Mouse (Mus musculus) lung, embryonic 16.5 days (tissue): ENCODE results near the gene Fkbp10. TPM values are rescaled to one million over a fixed set of nuclear protein-coding genes. Genes with fewer than 3 reads are reported as not detected.
A peak's percentile ranks its signal among the peaks of the same experiment; 100 is the strongest.

Experiments
- ATAC-seq: fragments of 200-750 bp; cut with Nextera tagmentation; 2 replicates; pipeline ENCODE4 v1.8.0; 2017; ENCODE audit warnings: low read depth, mild to moderate bottlenecking, moderate library complexity
- H3K27ac ChIP-seq: fragments of 300-500 bp; sonication (generic); 2 replicates; pipeline ENCODE4 v1.5.1; 2014; ENCODE audit warnings: mild to moderate bottlenecking, control low read depth, low read length
- H3K27me3 ChIP-seq: fragments of 300-500 bp; sonication (generic); 2 replicates; pipeline ENCODE4 v1.6.1; 2014; ENCODE audit warnings: low read depth, low read length, mixed read lengths; ENCODE audit not compliant: control insufficient read depth, insufficient read depth
- H3K36me3 ChIP-seq: fragments of 300-500 bp; sonication (generic); 2 replicates; pipeline ENCODE4 v1.6.1; 2014; ENCODE audit warnings: low read length; ENCODE audit not compliant: control insufficient read depth, insufficient read depth
- H3K4me1 ChIP-seq: fragments of 300-500 bp; sonication (generic); replicated peaks from 2 replicates; pipeline ENCODE4 v1.6.1; 2014; ENCODE audit warnings: low read length, mixed read lengths; ENCODE audit not compliant: control insufficient read depth, insufficient read depth
- H3K4me2 ChIP-seq: fragments of 300-500 bp; sonication (generic); 2 replicates; pipeline ENCODE4 v1.6.1; 2014; ENCODE audit warnings: low read depth, low read length, control low read depth
- H3K4me3 ChIP-seq: fragments of 300-500 bp; sonication (generic); 2 replicates; pipeline ENCODE4 v1.5.1; 2014; ENCODE audit warnings: mild to moderate bottlenecking, low read length, control low read depth
- H3K9ac ChIP-seq: fragments of 300-500 bp; sonication (generic); 2 replicates; pipeline ENCODE4 v1.6.1; 2014; ENCODE audit warnings: low read length, control low read depth
- H3K9me3 ChIP-seq: fragments of 300-500 bp; sonication (generic); 2 replicates; pipeline ENCODE4 v1.6.1; 2016; ENCODE audit warnings: low read length; ENCODE audit not compliant: control insufficient read depth
- whole genome bisulfite sequencing: fragments of 180-500 bp; shearing (Covaris S2); extraction: QIAGEN DNeasy Blood & Tissue Kit; methylation state at CpG from one replicate; pipeline ENCODE4 v1.1.7; 2014; 5-methylcytosine and 5-hydroxymethylcytosine counted together
- polyA plus RNA-seq: library from polyadenylated mRNA; unstranded; fragments of >200 nt; fragmentation: Nextera tagmentation; extraction: Ambion mirVana; gene quantifications from 2 replicates; pipeline ENCODE4 v1.2.1, GENCODE M21; 2015

Fkbp10 gene
- polyA plus RNA-seq, 1 experiment from 2014 or later: 152 TPM

GRCm38 (mm10) chr11:100391081-100391883, 24.2 kb upstream of the Fkbp10 start:
- H3K27ac ChIP-seq: peak overlapping the region; percentile 92
- 0 out of 2 replicates have a peak overlapping the region, but pooled peaks have one; percentile 13 for H3K4me2 ChIP-seq
- H3K9me3 ChIP-seq: no peaks in the 10 kb centered on the region
- no peaks in the 10 kb centered on the region for H3K36me3 ChIP-seq
- ATAC-seq: peak; percentile 67
- H3K4me1 ChIP-seq: peaks cover 96% of the 10 kb centered on the region
- H3K4me3 ChIP-seq: no peak overlapping the region
- no peaks in the 10 kb centered on the region for H3K27me3 ChIP-seq
- WGBS: 30% methylated on average over 9 of the region's 9 CpGs
- no peak overlapping the region for H3K9ac ChIP-seq

GRCm38 (mm10) chr11:100391884-100392345, 23.6 kb upstream of the Fkbp10 start:
- ATAC-seq: no peak
- H3K27ac ChIP-seq: peak overlapping the region; percentile 92
- H3K27me3 ChIP-seq: no peaks in the 10 kb centered on the region
- 93% methylated on average over 7 of the region's 7 CpGs for WGBS
- H3K4me2 ChIP-seq: no peak overlapping the region
- no peak overlapping the region for H3K4me3 ChIP-seq
- H3K36me3 ChIP-seq: no peaks in the 10 kb centered on the region
- peaks cover 93% of the 10 kb centered on the region for H3K4me1 ChIP-seq
- H3K9me3 ChIP-seq: no peaks in the 10 kb centered on the region
- H3K9ac ChIP-seq: no peak overlapping the region

GRCm38 (mm10) chr11:100392958-100393357, 22.5 kb upstream of the Fkbp10 start:
- Histone ChIP-seq H3K4me2 (0 out of 2 replicates have a peak overlapping the region, but pooled peaks have one; percentile 4), H3K27ac (0 out of 2 replicates have a peak overlapping the region, but pooled peaks have one; percentile 10), H3K36me3 (no peaks in the 10 kb centered on the region), H3K9ac (no peak overlapping the region), H3K9me3 (no peaks in the 10 kb centered on the region), H3K4me1 (peaks cover 84% of the 10 kb centered on the region), H3K27me3 (no peaks in the 10 kb centered on the region), H3K4me3 (no peak overlapping the region)
- 68% methylated on average over 5 of the region's 5 CpGs for WGBS
- no peak for ATAC-seq

GRCm38 (mm10) chr11:100393733-100394132, 21.8 kb upstream of the Fkbp10 start:
- Histone ChIP-seq H3K4me1 (peaks cover 83% of the 10 kb centered on the region), H3K27ac (no peak overlapping the region), H3K4me2 (no peak overlapping the region), H3K4me3 (no peak overlapping the region), H3K27me3 (no peaks in the 10 kb centered on the region), H3K36me3 (no peaks in the 10 kb centered on the region), H3K9me3 (no peaks in the 10 kb centered on the region), H3K9ac (no peak overlapping the region)
- ATAC-seq: no peak
- whole genome bisulfite sequencing: 50% methylated on average over 7 of the region's 7 CpGs

GRCm38 (mm10) chr11:100394353-100395074, 21.0 kb upstream of the Fkbp10 start:
- WGBS: 42% methylated on average over 5 of the region's 5 CpGs
- Histone ChIP-seq H3K4me2 (peak overlapping the region; percentile 59), H3K4me3 (peak overlapping the region; percentile 86), H3K27ac (peak overlapping the region; percentile 93), H3K27me3 (no peaks in the 10 kb centered on the region), H3K4me1 (peaks cover 79% of the 10 kb centered on the region), H3K9ac (peak overlapping the region; percentile 88; the same call in 1 of the 2 replicates), H3K9me3 (no peaks in the 10 kb centered on the region), H3K36me3 (no peaks in the 10 kb centered on the region)
- no peak for ATAC-seq

GRCm38 (mm10) chr11:100395200-100395599, 20.3 kb upstream of the Fkbp10 start:
- peaks cover 74% of the 10 kb centered on the region for H3K4me1 ChIP-seq
- H3K36me3 ChIP-seq: no peaks in the 10 kb centered on the region
- 16% methylated on average over 11 of the region's 11 CpGs for WGBS
- no peak for ATAC-seq
- H3K4me2 ChIP-seq: peak overlapping the region; percentile 59
- no peaks in the 10 kb centered on the region for H3K9me3 ChIP-seq
- no peaks in the 10 kb centered on the region for H3K27me3 ChIP-seq
- H3K9ac ChIP-seq: peak overlapping the region; percentile 88
- H3K27ac ChIP-seq: peak overlapping the region; percentile 93
- peak overlapping the region; percentile 86 for H3K4me3 ChIP-seq

GRCm38 (mm10) chr11:100395861-100396631, 19.5 kb upstream of the Fkbp10 start:
- H3K36me3 ChIP-seq: no peaks in the 10 kb centered on the region
- peaks cover 66% of the 10 kb centered on the region for H3K4me1 ChIP-seq
- peak overlapping the region; percentile 93 for H3K27ac ChIP-seq
- H3K4me2 ChIP-seq: peak overlapping the region; percentile 59
- no peak for ATAC-seq
- 23% methylated on average over 17 of the region's 17 CpGs for WGBS
- H3K27me3 ChIP-seq: no peaks in the 10 kb centered on the region
- H3K4me3 ChIP-seq: peak overlapping the region; percentile 86
- no peaks in the 10 kb centered on the region for H3K9me3 ChIP-seq
- H3K9ac ChIP-seq: peak overlapping the region; percentile 88

GRCm38 (mm10) chr11:100396886-100397599, 18.5 kb upstream of the Fkbp10 start:
- WGBS: 1% methylated on average over 42 of the region's 42 CpGs
- Histone ChIP-seq H3K4me3 (peak overlapping the region; percentile 86), H3K27me3 (no peaks in the 10 kb centered on the region), H3K9ac (peak overlapping the region; percentile 88), H3K4me2 (peak overlapping the region; percentile 59), H3K36me3 (no peaks in the 10 kb centered on the region), H3K27ac (peak overlapping the region; percentile 93), H3K9me3 (no peaks in the 10 kb centered on the region), H3K4me1 (peaks cover 58% of the 10 kb centered on the region)
- ATAC-seq: no peak
